Mouse (Mus musculus) bone marrow macrophage, adult 2 months (primary cell): ENCODE data around the gene Stk39.

Source experiments
- CTCF ChIP-seq: IDR thresholded peaks from 2 replicates; pipeline ENCODE4 v1.5.1; 2012; ENCODE audit warnings: low read depth, mild to moderate bottlenecking, low read length, moderate library complexity
- POLR2A ChIP-seq: IDR thresholded peaks from 2 replicates; pipeline ENCODE4 v1.6.1; 2012; ENCODE audit warnings: mild to moderate bottlenecking, low read depth, low read length, borderline replicate concordance

- no peak for TF ChIP-seq POLR2A
- no peak for TF ChIP-seq CTCF
Measured at GRCm38 (mm10) chr2:68243879-68244553, 228.1 kb downstream of the Stk39 start.
